Mouse (Mus musculus): ENCODE measurements at regions not wholly inside any gene's neighbourhood (a gene's known extent, or its start where the extent isn't known, plus 50 kb on each side); places are given as distances from the start of the nearest gene placed in this dataset.

- no peak for DNase-seq (ENCODE audit: low spot score)
- Histone ChIP-seq H3K4me2 (no peak overlapping the region), H3K4me3 (ENCODE audit: low read depth, low read length) (no peak overlapping the region), H3K4me1 (replicated peaks; ENCODE audit: control insufficient read depth, insufficient read depth, low read length) (no peaks in the 10 kb centered on the region), H3K27ac (ENCODE audit: low read depth, low read length) (no peak overlapping the region), H3K9ac (ENCODE audit: low read depth, low read length) (no peak overlapping the region), H3K27me3 (replicated peaks; ENCODE audit: control insufficient read depth, insufficient read depth, low read length) (peaks cover 3% of the 10 kb centered on the region; the same call in 1 of the 2 replicates), H3K36me3 (ENCODE audit: control insufficient read depth, insufficient read depth, low read length) (no peaks in the 10 kb centered on the region), H3K9me3 (ENCODE audit: control insufficient read depth, low read length) (no peaks in the 10 kb centered on the region)
- no peak for ATAC-seq (replicated peaks; ENCODE audit: low FRiP score)
- 59% methylated on average over 4 of the region's 4 CpGs for WGBS
These were observed 192.1 kb upstream of the Zmiz1 start for GRCm38 (mm10) chr14:25266846-25267245.

- no peaks in the 10 kb centered on the region for H3K9me3 ChIP-seq (ENCODE audit: control insufficient read depth, low read length)
- no peaks in the 10 kb centered on the region for H3K4me1 ChIP-seq (replicated peaks; ENCODE audit: control insufficient read depth, insufficient read depth, low read length)
- no peaks in the 10 kb centered on the region for H3K36me3 ChIP-seq (ENCODE audit: control insufficient read depth, insufficient read depth, low read length)
- no peak overlapping the region for H3K9ac ChIP-seq (ENCODE audit: low read depth, low read length)
- DNase-seq (ENCODE audit: low spot score) (no peak), ATAC-seq (replicated peaks; ENCODE audit: low FRiP score) (no peak)
- no peak overlapping the region for H3K4me3 ChIP-seq (ENCODE audit: low read depth, low read length)
- no peak overlapping the region for H3K4me2 ChIP-seq
- 76% methylated on average over 13 of the region's 13 CpGs for WGBS
- H3K27me3 ChIP-seq (replicated peaks; ENCODE audit: control insufficient read depth, insufficient read depth, low read length): peaks cover 5% of the 10 kb centered on the region; the same call in 1 of the 2 replicates
- no peak overlapping the region for H3K27ac ChIP-seq (ENCODE audit: low read depth, low read length)
These were observed 190.8 kb upstream of the Zmiz1 start for GRCm38 (mm10) chr14:25268090-25268631.

DNA sequence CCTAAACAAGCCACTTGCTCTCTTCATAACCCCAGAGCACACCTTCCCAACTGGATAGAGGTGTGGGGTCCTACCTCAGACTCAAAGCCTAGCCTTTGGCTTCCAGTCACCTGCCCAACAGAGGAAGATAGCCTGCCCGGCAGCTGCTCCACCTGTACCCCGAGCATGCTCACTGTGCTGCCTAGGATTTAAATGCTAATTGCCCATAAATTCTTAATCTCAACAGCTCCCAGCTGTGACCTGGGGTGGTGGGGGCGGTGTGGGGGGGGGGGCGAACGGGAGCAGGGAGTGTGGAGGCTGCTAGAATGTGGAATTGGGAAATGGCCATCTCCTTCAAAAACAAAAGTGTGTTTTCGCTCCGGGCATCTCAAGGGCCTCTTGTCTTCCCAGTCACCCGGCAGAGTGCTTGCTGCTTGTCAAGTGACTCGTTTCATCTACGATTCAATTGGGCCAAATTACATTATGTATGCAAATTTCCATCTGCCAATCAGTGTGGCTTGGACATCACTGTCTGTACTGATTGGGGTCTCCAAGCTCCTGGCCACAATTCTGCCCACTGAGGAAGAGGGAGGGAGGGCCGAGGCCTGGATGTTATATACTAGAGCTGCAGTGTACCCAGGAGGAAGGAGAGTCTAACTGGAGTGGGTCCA lies 188.6 kb upstream of the Zmiz1 start:
- DNase-seq (ENCODE audit: low spot score) (no peak), ATAC-seq (replicated peaks; ENCODE audit: low FRiP score) (no peak)
- Histone ChIP-seq H3K4me1 (replicated peaks; ENCODE audit: control insufficient read depth, insufficient read depth, low read length) (no peaks in the 10 kb centered on the region), H3K27ac (ENCODE audit: low read depth, low read length) (no peak overlapping the region), H3K36me3 (ENCODE audit: control insufficient read depth, insufficient read depth, low read length) (no peaks in the 10 kb centered on the region), H3K9ac (ENCODE audit: low read depth, low read length) (no peak overlapping the region), H3K4me2 (no peak overlapping the region), H3K9me3 (ENCODE audit: control insufficient read depth, low read length) (no peaks in the 10 kb centered on the region), H3K27me3 (replicated peaks; ENCODE audit: control insufficient read depth, insufficient read depth, low read length) (peaks cover 7% of the 10 kb centered on the region; the same call in 1 of the 2 replicates), H3K4me3 (ENCODE audit: low read depth, low read length) (no peak overlapping the region)
- 63% methylated on average over 11 of the region's 11 CpGs for WGBS

DNA sequence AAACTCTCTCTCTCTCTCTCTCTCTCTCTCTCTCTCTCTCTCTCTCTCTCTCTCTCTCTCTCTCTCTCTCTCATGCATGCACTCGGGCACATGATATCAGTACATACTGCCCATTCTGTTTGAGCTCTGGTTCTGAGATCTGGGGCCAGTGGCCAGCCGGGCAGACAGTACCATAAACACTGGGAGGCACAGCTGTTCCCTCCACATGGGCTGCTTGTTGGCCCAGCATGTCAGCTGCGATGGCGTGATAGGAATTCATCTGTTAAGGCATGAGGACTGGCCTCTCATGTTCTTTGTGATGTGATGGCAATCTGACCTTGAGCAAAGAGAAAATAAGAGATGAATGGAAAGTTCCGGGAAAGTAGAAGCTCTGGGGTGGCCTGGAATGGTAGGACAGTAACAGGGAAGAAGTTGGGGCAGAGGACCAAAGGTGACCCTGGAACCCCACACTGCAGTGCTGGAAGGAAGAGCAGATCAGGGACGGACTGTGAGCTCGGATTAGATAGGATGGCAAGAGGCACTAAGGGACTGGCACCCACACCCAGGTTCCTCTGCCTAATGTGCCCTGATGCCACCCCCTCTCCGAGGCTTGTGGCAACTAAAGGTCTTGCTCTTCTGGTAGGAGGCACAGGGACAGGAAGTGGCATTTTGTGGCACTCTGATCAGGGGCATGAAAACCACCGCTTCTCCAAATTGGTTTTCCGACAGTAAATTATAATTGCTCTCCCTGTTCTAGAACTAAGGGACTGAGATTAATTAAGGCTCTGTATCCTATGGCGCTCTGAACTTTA lies 186.4 kb upstream of the Zmiz1 start:
- Histone ChIP-seq H3K4me1 (replicated peaks; ENCODE audit: control insufficient read depth, insufficient read depth, low read length) (no peaks in the 10 kb centered on the region), H3K36me3 (ENCODE audit: control insufficient read depth, insufficient read depth, low read length) (no peaks in the 10 kb centered on the region), H3K9me3 (ENCODE audit: control insufficient read depth, low read length) (no peaks in the 10 kb centered on the region), H3K4me3 (ENCODE audit: low read depth, low read length) (no peak overlapping the region), H3K27me3 (replicated peaks; ENCODE audit: control insufficient read depth, insufficient read depth, low read length) (peaks cover 7% of the 10 kb centered on the region; the same call in 1 of the 2 replicates), H3K9ac (ENCODE audit: low read depth, low read length) (no peak overlapping the region), H3K27ac (ENCODE audit: low read depth, low read length) (no peak overlapping the region), H3K4me2 (no peak overlapping the region)
- no peak for ATAC-seq (replicated peaks; ENCODE audit: low FRiP score)
- no peak for DNase-seq (ENCODE audit: low spot score)
- WGBS: 70% methylated on average over 11 of the region's 11 CpGs

GRCm38 (mm10) chr14:25279751-25280150 lies 179.2 kb upstream of the Zmiz1 start:
- H3K36me3 ChIP-seq (ENCODE audit: control insufficient read depth, insufficient read depth, low read length): no peaks in the 10 kb centered on the region
- DNase-seq (ENCODE audit: low spot score) (no peak), ATAC-seq (replicated peaks; ENCODE audit: low FRiP score) (no peak)
- no peaks in the 10 kb centered on the region for H3K4me1 ChIP-seq (replicated peaks; ENCODE audit: control insufficient read depth, insufficient read depth, low read length)
- H3K27me3 ChIP-seq (replicated peaks; ENCODE audit: control insufficient read depth, insufficient read depth, low read length): no peaks in the 10 kb centered on the region
- H3K9ac ChIP-seq (ENCODE audit: low read depth, low read length): no peak overlapping the region
- H3K27ac ChIP-seq (ENCODE audit: low read depth, low read length): no peak overlapping the region
- H3K4me3 ChIP-seq (ENCODE audit: low read depth, low read length): no peak overlapping the region
- H3K4me2 ChIP-seq: no peak overlapping the region
- H3K9me3 ChIP-seq (ENCODE audit: control insufficient read depth, low read length): no peaks in the 10 kb centered on the region

GRCm38 (mm10) chr14:25292557-25292956 lies 166.4 kb upstream of the Zmiz1 start:
- Histone ChIP-seq H3K4me1 (replicated peaks; ENCODE audit: control insufficient read depth, insufficient read depth, low read length) (no peaks in the 10 kb centered on the region), H3K9me3 (ENCODE audit: control insufficient read depth, low read length) (no peaks in the 10 kb centered on the region), H3K27me3 (replicated peaks; ENCODE audit: control insufficient read depth, insufficient read depth, low read length) (no peaks in the 10 kb centered on the region), H3K9ac (ENCODE audit: low read depth, low read length) (no peak overlapping the region), H3K4me3 (ENCODE audit: low read depth, low read length) (no peak overlapping the region), H3K4me2 (no peak overlapping the region), H3K27ac (ENCODE audit: low read depth, low read length) (no peak overlapping the region), H3K36me3 (ENCODE audit: control insufficient read depth, insufficient read depth, low read length) (no peaks in the 10 kb centered on the region)
- DNase-seq (ENCODE audit: low spot score) (no peak), ATAC-seq (replicated peaks; ENCODE audit: low FRiP score) (no peak)
- 50% methylated on average over 1 of the region's 1 CpGs for WGBS

- Histone ChIP-seq H3K4me2 (no peak overlapping the region), H3K9ac (ENCODE audit: low read depth, low read length) (no peak overlapping the region), H3K27ac (ENCODE audit: low read depth, low read length) (no peak overlapping the region), H3K4me1 (replicated peaks; ENCODE audit: control insufficient read depth, insufficient read depth, low read length) (no peaks in the 10 kb centered on the region), H3K27me3 (replicated peaks; ENCODE audit: control insufficient read depth, insufficient read depth, low read length) (no peaks in the 10 kb centered on the region), H3K4me3 (ENCODE audit: low read depth, low read length) (no peak overlapping the region), H3K36me3 (ENCODE audit: control insufficient read depth, insufficient read depth, low read length) (no peaks in the 10 kb centered on the region), H3K9me3 (ENCODE audit: control insufficient read depth, low read length) (no peaks in the 10 kb centered on the region)
- ATAC-seq (replicated peaks; ENCODE audit: low FRiP score) (no peak), DNase-seq (ENCODE audit: low spot score) (no peak)
- WGBS: 82% methylated on average over 4 of the region's 4 CpGs
These were observed 164.8 kb upstream of the Zmiz1 start for GRCm38 (mm10) chr14:25294226-25294625.

DNA sequence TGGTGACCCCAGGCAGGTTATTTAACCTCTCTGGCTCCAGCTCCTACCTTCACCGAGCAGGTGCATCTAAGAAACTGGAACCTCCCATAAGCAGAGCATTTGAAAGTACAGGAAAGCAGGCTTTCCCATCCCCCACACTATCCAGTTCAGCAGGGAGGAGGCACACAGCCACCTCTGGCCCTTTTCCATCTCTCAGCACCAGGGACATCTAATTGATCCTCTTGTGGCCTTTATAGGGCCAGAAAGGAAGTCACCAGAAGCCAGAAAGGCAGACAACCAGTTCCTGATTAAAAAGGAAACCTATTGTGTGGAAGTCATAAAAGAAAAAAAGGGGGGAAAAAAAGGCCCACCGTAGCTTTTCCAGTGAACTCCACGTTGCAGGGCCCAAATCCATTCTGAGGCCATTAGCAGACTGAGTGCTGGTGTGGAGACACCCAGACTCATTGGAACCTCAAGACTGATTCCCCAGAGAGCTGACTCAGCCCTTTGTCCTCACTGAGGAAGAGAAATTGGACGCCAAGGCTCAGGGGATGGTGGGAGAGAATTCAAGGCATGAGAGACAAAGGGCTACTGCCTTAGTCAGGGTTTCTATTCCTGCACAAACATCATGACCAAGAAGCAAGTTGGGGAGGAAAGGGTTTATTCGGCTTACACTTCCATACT lies 163.2 kb upstream of the Zmiz1 start:
- Histone ChIP-seq H3K9ac (ENCODE audit: low read depth, low read length) (no peak overlapping the region), H3K4me2 (no peak overlapping the region), H3K4me1 (replicated peaks; ENCODE audit: control insufficient read depth, insufficient read depth, low read length) (no peaks in the 10 kb centered on the region), H3K27me3 (replicated peaks; ENCODE audit: control insufficient read depth, insufficient read depth, low read length) (no peaks in the 10 kb centered on the region), H3K27ac (ENCODE audit: low read depth, low read length) (no peak overlapping the region), H3K9me3 (ENCODE audit: control insufficient read depth, low read length) (no peaks in the 10 kb centered on the region), H3K36me3 (ENCODE audit: control insufficient read depth, insufficient read depth, low read length) (no peaks in the 10 kb centered on the region), H3K4me3 (ENCODE audit: low read depth, low read length) (no peak overlapping the region)
- DNase-seq (ENCODE audit: low spot score): no peak
- 50% methylated on average over 5 of the region's 5 CpGs for WGBS
- no peak for ATAC-seq (replicated peaks; ENCODE audit: low FRiP score)

Data from liver, embryonic 11.5 days (tissue).